Comparison of ENCODE assay signal across 1 mouse cellular context in the genomic region with DNA sequence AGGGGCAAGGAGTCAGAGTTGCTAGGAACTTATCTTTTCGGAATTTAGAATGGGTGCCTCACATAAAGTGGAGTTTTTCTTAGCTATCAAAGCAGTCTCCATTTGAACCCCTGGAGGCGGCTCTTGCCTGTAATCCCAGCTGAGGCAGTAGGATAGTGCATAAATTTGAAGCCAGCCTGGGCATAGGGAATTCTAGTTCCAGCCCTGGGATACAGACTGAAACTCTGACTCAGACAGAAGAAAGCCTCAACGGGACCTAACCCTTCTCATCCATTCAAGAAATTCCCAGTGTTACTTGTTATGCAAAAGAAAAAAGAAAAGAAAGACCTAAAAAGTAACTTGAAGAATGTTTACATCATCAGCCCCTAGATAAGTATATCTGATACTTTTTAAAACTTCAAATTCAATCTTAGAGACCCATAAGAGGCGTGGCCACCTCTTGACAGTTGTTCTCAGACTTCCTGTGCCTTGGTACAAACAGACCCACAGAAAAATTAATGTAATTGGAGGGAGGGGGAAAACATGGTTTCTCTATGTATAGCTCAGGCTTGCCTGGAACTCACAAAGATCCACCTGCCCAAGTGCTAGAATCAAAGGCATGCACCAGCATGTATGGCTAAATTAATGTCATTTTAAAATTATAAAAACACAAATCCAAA.
TF ChIP-seq lines count a peak whose summit lies in the region.

No protein-coding gene starts in this region.

TF ChIP-seq in MEL, 35 proteins besides CTCF, POLR2A, EP300 and RAD21 (continued from another document):
- no peak for TF ChIP-seq SMC3 (IDR thresholded peaks at IDR 0.05; ENCODE audit: low read depth, low read length)
